9 mouse cellular contexts compared by ENCODE assay signal in genomic region chr11:3997978-3998720, GRCm38 (mm10). TPM values are rescaled to one million over a fixed set of nuclear protein-coding genes. Genes with fewer than 3 reads are reported as not detected.
A peak's percentile ranks its signal among the peaks of the same experiment; 100 is the strongest.
DNase-seq lines count a peak whose midpoint lies in the region; ATAC-seq and TF ChIP-seq lines count a peak whose summit lies in the region.
"Had no signal": no experiment of that assay in that cellular context is flagged by ENCODE, and none has a peak within 500 bp of the region (broad histone marks: within the 10 kb centered on the region; RNA-seq: fewer than 3 reads in every experiment).

No protein-coding gene starts in this region.

- peak overlapping the region; percentile 53 for H3K4me3 ChIP-seq in heart, embryonic 10.5 days
- H3K4me3 ChIP-seq in heart, adult 2 months = no peak overlapping the region; the same call in 1 of the 2 replicates
- peak overlapping the region; percentile 36 for H3K4me3 ChIP-seq in heart, embryonic 15.5 days
- H3K4me3 ChIP-seq in neural tube, embryonic 15.5 days (replicated peaks) = peak overlapping the region; percentile 29

- no peak overlapping the region for H3K27ac ChIP-seq in heart, embryonic 10.5 days
- no peak overlapping the region for H3K27ac ChIP-seq in heart, adult 2 months
- H3K27ac ChIP-seq in heart, embryonic 15.5 days = no peak overlapping the region
- H3K27ac ChIP-seq in neural tube, embryonic 15.5 days (replicated peaks) = no peak overlapping the region

- TF ChIP-seq POLR2A in heart, adult 2 months (IDR thresholded peaks at IDR 0.05; ENCODE audit: insufficient read depth, low read depth, low read length) = no peak

- no peak overlapping the region for H3K9ac ChIP-seq in heart, adult 2 months (ENCODE audit: low read depth, low read length)
- peak overlapping the region; percentile 2; the same call in 1 of the 2 replicates for H3K9ac ChIP-seq in heart, embryonic 15.5 days
- H3K9ac ChIP-seq in neural tube, embryonic 15.5 days (replicated peaks) = no peak overlapping the region

- TF ChIP-seq EP300 in heart, adult 2 months (IDR thresholded peaks at IDR 0.05; ENCODE audit: insufficient read depth, low read depth, low read length) = no peak

- WGBS in heart, embryonic 10.5 days = 4% methylated on average over 66 of the region's 66 CpGs
- 4% methylated on average over 66 of the region's 66 CpGs for WGBS in heart, adult 2 months
- 4% methylated on average over 66 of the region's 66 CpGs for WGBS in heart, embryonic 15.5 days
- WGBS in neural tube, embryonic 15.5 days = 9% methylated on average over 66 of the region's 66 CpGs

- peak overlapping the region; percentile 62 for H3K4me2 ChIP-seq in heart, embryonic 15.5 days
- H3K4me2 ChIP-seq in neural tube, embryonic 15.5 days = peak overlapping the region; percentile 53

- peak; percentile 74 for DNase-seq in heart, embryonic 10.5 days (ENCODE audit: low spot score)
- DNase-seq in heart, adult 2 months = no peak
- peak; percentile 59 for DNase-seq in ES-CJ7 (ENCODE audit: low read depth, low spot score)
- DNase-seq in liver = peak; percentile 17
- DNase-seq in layer of hippocampus, postnatal 25 days (ENCODE audit: extremely low spot score in 1 of 2, low spot score in 1 of 2) = no peak
- DNase-seq in layer of hippocampus, adult 9-10 months (ENCODE audit: low spot score) = no peak

- peaks cover 10% of the 10 kb centered on the region for H3K4me1 ChIP-seq in heart, embryonic 10.5 days
- H3K4me1 ChIP-seq in heart, adult 2 months (ENCODE audit: control insufficient read depth, insufficient read depth, low read length) = no peaks in the 10 kb centered on the region
- peaks cover 11% of the 10 kb centered on the region for H3K4me1 ChIP-seq in heart, embryonic 15.5 days (replicated peaks)
- H3K4me1 ChIP-seq in neural tube, embryonic 15.5 days = peaks cover 11% of the 10 kb centered on the region

- H3K27me3 ChIP-seq in heart, embryonic 10.5 days (ENCODE audit: insufficient read depth, poor library complexity, severe bottlenecking) = peaks cover 46% of the 10 kb centered on the region
- H3K27me3 ChIP-seq in heart, adult 2 months (ENCODE audit: control insufficient read depth, insufficient read depth, low read length) = peaks cover 10% of the 10 kb centered on the region; the same call in 1 of the 2 replicates
- H3K27me3 ChIP-seq in heart, embryonic 15.5 days = peaks cover 50% of the 10 kb centered on the region
- peaks cover 46% of the 10 kb centered on the region for H3K27me3 ChIP-seq in neural tube, embryonic 15.5 days (replicated peaks)
- H3K27me3 ChIP-seq: CH12.LX had no signal

- intact Hi-C loops in heart, adult 2 months (cut with DNase I) = no loop called here

- H3K9me3 ChIP-seq in heart, embryonic 10.5 days = no peaks in the 10 kb centered on the region
- no peaks in the 10 kb centered on the region for H3K9me3 ChIP-seq in heart, embryonic 15.5 days (replicated peaks)
- H3K9me3 ChIP-seq in neural tube, embryonic 15.5 days (replicated peaks) = no peaks in the 10 kb centered on the region

- TF ChIP-seq CTCF in heart, adult 2 months (IDR thresholded peaks at IDR 0.05) = no peak

- no peaks in the 10 kb centered on the region for H3K79me2 ChIP-seq in heart, adult 2 months (replicated peaks; ENCODE audit: control insufficient read depth, insufficient read depth, low read length)

- H3K36me3 ChIP-seq in heart, embryonic 10.5 days = no peaks in the 10 kb centered on the region
- H3K36me3 ChIP-seq in heart, adult 2 months (ENCODE audit: control insufficient read depth, insufficient read depth, low read length) = no peaks in the 10 kb centered on the region
- no peaks in the 10 kb centered on the region for H3K36me3 ChIP-seq in heart, embryonic 15.5 days
- no peaks in the 10 kb centered on the region for H3K36me3 ChIP-seq in neural tube, embryonic 15.5 days

- no peak for ATAC-seq in heart, embryonic 15.5 days (replicated peaks; ENCODE audit: insufficient number of reproducible peaks, insufficient read depth, low FRiP score, low read depth)
- ATAC-seq in neural tube, embryonic 15.5 days (ENCODE audit: low FRiP score) = no peak

RNA-seq across cellular contexts. Expression of gene Gal3st1, which starts 14.7 kb away (rescaled TPM):
- 0.32 and 0.73 TPM in 2 replicates for polyA plus RNA-seq in heart, embryonic 10.5 days (2016; fragmentation: Nextera tagmentation; extraction: Ambion mirVana)
- under 1 TPM; 0.18 to 0.21 TPM for total RNA-seq in heart, adult 2 months (2021)
- polyA plus RNA-seq in heart, adult 2 months (2012; rRNA removed) = 0.47 and 1.1 TPM in 2 replicates
- 0.44 and 1.9 TPM in 2 replicates for polyA plus RNA-seq in heart, embryonic 15.5 days (2015; fragmentation: Nextera tagmentation; extraction: Ambion mirVana)
- polyA plus RNA-seq in neural tube, embryonic 15.5 days (2015; fragmentation: Nextera tagmentation; extraction: Ambion mirVana) = 10.5 and 12.1 TPM in 2 replicates
- 10 to 100 TPM; 22.4 to 22.8 TPM for total RNA-seq in layer of hippocampus, postnatal 25 days (2021)

RNA-seq across cellular contexts. Expression of gene 4930556J24Rik, which starts 21.6 kb away (rescaled TPM):
- 0.15 TPM in 1 of 2 replicates, not detected in the other for polyA plus RNA-seq in heart, embryonic 10.5 days (2016; fragmentation: Nextera tagmentation; extraction: Ambion mirVana)
- total RNA-seq in heart, adult 2 months (2021) = not detected
- not detected in 2 replicates for polyA plus RNA-seq in heart, adult 2 months (2012; rRNA removed)
- not detected in 2 replicates for polyA plus RNA-seq in heart, embryonic 15.5 days (2015; fragmentation: Nextera tagmentation; extraction: Ambion mirVana)
- not detected in 2 replicates for polyA plus RNA-seq in neural tube, embryonic 15.5 days (2015; fragmentation: Nextera tagmentation; extraction: Ambion mirVana)
- under 1 TPM in 1 of 2 experiments, not detected in 1; 0.22 TPM for total RNA-seq in layer of hippocampus, postnatal 25 days (2021)

RNA-seq across cellular contexts. Expression of gene Sec14l4, which starts 33.1 kb away (rescaled TPM):
- polyA plus RNA-seq in heart, embryonic 10.5 days (2016; fragmentation: Nextera tagmentation; extraction: Ambion mirVana) = 0.07 and 0.50 TPM in 2 replicates
- total RNA-seq in heart, adult 2 months (2021) = under 1 TPM; 0.14 to 0.47 TPM
- polyA plus RNA-seq in heart, adult 2 months (2012; rRNA removed) = 0.32 and 0.57 TPM in 2 replicates
- polyA plus RNA-seq in heart, embryonic 15.5 days (2015; fragmentation: Nextera tagmentation; extraction: Ambion mirVana) = 0.50 and 0.79 TPM in 2 replicates
- polyA plus RNA-seq in neural tube, embryonic 15.5 days (2015; fragmentation: Nextera tagmentation; extraction: Ambion mirVana) = 0.15 TPM in 1 of 2 replicates, not detected in the other
- total RNA-seq in layer of hippocampus, postnatal 25 days (2021) = under 1 TPM; 0.17 to 0.19 TPM

RNA-seq across cellular contexts. Expression of gene Pes1, which starts 34.4 kb away (rescaled TPM):
- polyA plus RNA-seq in heart, embryonic 10.5 days (2016; fragmentation: Nextera tagmentation; extraction: Ambion mirVana) = 65.9 and 80.1 TPM in 2 replicates
- total RNA-seq in heart, adult 2 months (2021) = 10 to 100 TPM; 26.6 to 27.3 TPM
- 19.4 and 26.5 TPM in 2 replicates for polyA plus RNA-seq in heart, adult 2 months (2012; rRNA removed)
- polyA plus RNA-seq in heart, embryonic 15.5 days (2015; fragmentation: Nextera tagmentation; extraction: Ambion mirVana) = 43.5 and 49.8 TPM in 2 replicates
- polyA plus RNA-seq in neural tube, embryonic 15.5 days (2015; fragmentation: Nextera tagmentation; extraction: Ambion mirVana) = 48.1 and 64.4 TPM in 2 replicates
- 10 to 100 TPM; 41.8 to 46.5 TPM for total RNA-seq in layer of hippocampus, postnatal 25 days (2021)

Comparison
In these comparisons a context has a peak if more than half of its experiments do, and no peak if none do; other contexts are left out.
1. DNase-seq: peak in heart, embryonic 10.5 days (single experiment), ES-CJ7 (single experiment) and liver (single experiment); none in heart, adult 2 months (0 of 2), layer of hippocampus, postnatal 25 days (0 of 2) and layer of hippocampus, adult 9-10 months (single experiment).